In the genomic region with DNA sequence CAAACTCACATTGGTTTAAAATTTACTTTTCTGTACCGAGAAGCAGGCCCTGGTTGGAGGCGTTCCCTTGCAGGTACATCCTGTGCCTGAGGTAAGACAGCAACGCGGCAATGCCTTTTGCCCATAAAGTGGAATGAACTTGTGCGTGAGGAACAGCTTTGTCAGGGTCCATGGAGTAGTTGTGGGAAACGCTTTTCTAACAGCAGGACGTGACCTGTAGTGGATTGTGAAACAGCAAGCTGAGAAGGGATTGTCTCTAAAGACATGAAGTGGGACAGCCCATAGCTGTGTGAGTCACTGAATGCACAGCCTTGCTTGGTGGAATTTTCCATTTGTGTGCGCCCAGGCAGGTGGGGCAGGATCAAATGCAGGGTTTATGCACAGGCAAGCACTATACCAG, we compare ENCODE assay signal across 11 mouse cellular contexts. TPM values are rescaled to one million over a fixed set of nuclear protein-coding genes. Genes with fewer than 3 reads are reported as not detected.
DNase-seq lines count a peak whose midpoint lies in the region; ATAC-seq and TF ChIP-seq lines count a peak whose summit lies in the region.
"Had no signal": no experiment of that assay in that cellular context is flagged by ENCODE, and none has a peak within 500 bp of the region (broad histone marks: within the 10 kb centered on the region; RNA-seq: fewer than 3 reads in every experiment).

No protein-coding gene starts in this region.

- no peak for TF ChIP-seq CTCF in CH12.LX (conservative IDR thresholded peaks at IDR 0.05 in 1 of 2, IDR thresholded peaks at IDR 0.05 in 1 of 2; ENCODE audit: low read depth in 2 of 2, low read length in 2 of 2)
- no peak for TF ChIP-seq CTCF in liver, embryonic 14.5 days (IDR thresholded peaks at IDR 0.05; ENCODE audit: low read depth)

- in situ Hi-C loops in CH12.LX (cut with MboI; ENCODE audit: low pct_ligation_motif_present, low pct_unique_long_range_greater_than_20kb, low sequenced_read_pairs), result no loop called here

- TF ChIP-seq EP300 in CH12.LX (IDR thresholded peaks at IDR 0.05; ENCODE audit: low read length), result no peak
- TF ChIP-seq EP300 in liver, embryonic 14.5 days (IDR thresholded peaks at IDR 0.05; ENCODE audit: low read depth), result 0 out of 2 replicates have a peak, but pooled peaks have one; percentile 4

- H3K9ac ChIP-seq in CH12.LX (ENCODE audit: insufficient read depth, low read depth), result no peak overlapping the region
- H3K9ac ChIP-seq in liver, embryonic 14.5 days (replicated peaks), result no peak overlapping the region
- H3K9ac ChIP-seq: forebrain, embryonic 15.5 days; heart, embryonic 12.5 days had no signal

- no peaks in the 10 kb centered on the region for H3K79me2 ChIP-seq in CH12.LX (replicated peaks; ENCODE audit: control insufficient read depth, extremely low read depth, insufficient read depth, poor library complexity, severe bottlenecking)

- peaks cover 2 to 5% of the 10 kb centered on the region in 2 experiments; a peak in 2 of 4 replicates for H3K4me1 ChIP-seq in CH12.LX (ENCODE audit: control insufficient read depth in 1 of 2, insufficient read depth in 2 of 2)
- H3K4me1 ChIP-seq in liver, embryonic 14.5 days (replicated peaks; ENCODE audit: control insufficient read depth in 2 of 2, insufficient read depth in 2 of 2, low read length in 1 of 2), result peaks cover 0 to 2% of the 10 kb centered on the region in 2 experiments; a peak in 1 of 4 replicates
- H3K4me1 ChIP-seq: heart, embryonic 12.5 days had no signal

- no peak for TF ChIP-seq RAD21 in CH12.LX (IDR thresholded peaks at IDR 0.05; ENCODE audit: low read depth, low read length)

- no peak overlapping the region for H3K4me2 ChIP-seq in CH12.LX (ENCODE audit: insufficient read depth, low read depth, poor library complexity, severe bottlenecking)
- no peak overlapping the region for H3K4me2 ChIP-seq in liver, embryonic 14.5 days (ENCODE audit: low read depth)
- H3K4me2 ChIP-seq: forebrain, embryonic 15.5 days; heart, embryonic 12.5 days had no signal

- 65% methylated on average over 8 of the region's 8 CpGs for WGBS in liver, embryonic 14.5 days (ENCODE audit: insufficient replicate concordance)

- no peak overlapping the region for H3K4me3 ChIP-seq in CH12.LX (replicated peaks in 1 of 3; ENCODE audit: low read depth in 2 of 3, low read length in 2 of 3, poor library complexity in 1 of 3)
- no peak overlapping the region for H3K4me3 ChIP-seq in liver, embryonic 14.5 days (ENCODE audit: insufficient read depth in 1 of 2, low read depth in 2 of 2, low read length in 2 of 2)
- H3K4me3 ChIP-seq: forebrain, embryonic 15.5 days; heart, embryonic 12.5 days had no signal

- TF ChIP-seq POLR2A in CH12.LX (IDR thresholded peaks at IDR 0.05; ENCODE audit: low read depth, low read length), result no peak

- peak; percentile 21 for DNase-seq in CH12.LX (ENCODE audit: extremely low read depth)
- peak; percentile 62 for DNase-seq in R1 (ENCODE audit: low read depth, low spot score)
- DNase-seq in kidney, adult 18-20 months, result peak; percentile 64
- DNase-seq in liver, embryonic 14.5 days (ENCODE audit: low read depth in 3 of 3, low spot score in 3 of 3), result no peak
- DNase-seq in frontal cortex, postnatal 25 days (ENCODE audit: low spot score in 2 of 2), result no peak
- no peak for DNase-seq in embryo, embryonic 10 days (ENCODE audit: low spot score)
- no peak for DNase-seq in right cerebral cortex, postnatal 10 days (ENCODE audit: low spot score in 2 of 2)
- DNase-seq in frontal cortex, postnatal 36 days (ENCODE audit: low spot score in 2 of 2), result no peak

- ATAC-seq in liver, embryonic 14.5 days (ENCODE audit: insufficient read depth), result peak; percentile 67
- ATAC-seq: forebrain, embryonic 15.5 days; inflammation-experienced regulatory T-cells, adult 6 months had no signal

- H3K36me3 ChIP-seq in CH12.LX (replicated peaks in 1 of 2; ENCODE audit: control insufficient read depth in 1 of 2, insufficient read depth in 1 of 2, low read length in 1 of 2), result no peaks in the 10 kb centered on the region
- H3K36me3 ChIP-seq in liver, embryonic 14.5 days (replicated peaks; ENCODE audit: control insufficient read depth, insufficient read depth, low read depth), result no peaks in the 10 kb centered on the region
- H3K36me3 ChIP-seq: forebrain, embryonic 15.5 days; heart, embryonic 12.5 days had no signal

- no peaks in the 10 kb centered on the region for H3K9me3 ChIP-seq in CH12.LX (replicated peaks; ENCODE audit: low read length)
- no peaks in the 10 kb centered on the region for H3K9me3 ChIP-seq in liver, embryonic 14.5 days (ENCODE audit: control insufficient read depth, low read length)
- H3K9me3 ChIP-seq: forebrain, embryonic 15.5 days had no signal

- dilution Hi-C loops in CH12.LX (cut with MboI; ENCODE audit: extremely low pct_ligation_motif_present, extremely low pct_unique_long_range_greater_than_20kb, low sequenced_read_pairs), result no loop called here

- H3K27ac ChIP-seq in CH12.LX (ENCODE audit: insufficient read depth, low read depth), result no peak overlapping the region
- no peak overlapping the region for H3K27ac ChIP-seq in liver, embryonic 14.5 days
- H3K27ac ChIP-seq: forebrain, embryonic 15.5 days had no signal

- no peaks in the 10 kb centered on the region for H3K27me3 ChIP-seq in CH12.LX (replicated peaks)
- no peaks in the 10 kb centered on the region for H3K27me3 ChIP-seq in liver, embryonic 14.5 days (ENCODE audit: control insufficient read depth, insufficient read depth, low read length)
- H3K27me3 ChIP-seq: forebrain, embryonic 15.5 days; heart, embryonic 12.5 days had no signal

TF ChIP-seq in CH12.LX, 34 proteins besides CTCF, POLR2A, EP300 and RAD21:
- TF ChIP-seq JUND (conservative IDR thresholded peaks at IDR 0.05; ENCODE audit: low read depth, low read length) (no peak), JUN (IDR thresholded peaks at IDR 0.05; ENCODE audit: insufficient read depth, low read depth, low read length) (no peak), SIN3A (IDR thresholded peaks at IDR 0.05; ENCODE audit: low read length) (no peak), ZKSCAN1 (IDR thresholded peaks at IDR 0.05; ENCODE audit: borderline replicate concordance, low read depth, low read length) (no peak), E2F4 (IDR thresholded peaks at IDR 0.05; ENCODE audit: insufficient replicate concordance, low read depth, low read length) (no peak), PAX5 (IDR thresholded peaks at IDR 0.05; ENCODE audit: low read length) (no peak), MYC (IDR thresholded peaks at IDR 0.05; ENCODE audit: low read depth, low read length) (no peak), CHD1 (IDR thresholded peaks at IDR 0.05; ENCODE audit: low read depth, low read length) (no peak), MEF2A (IDR thresholded peaks at IDR 0.05; ENCODE audit: borderline replicate concordance, low read depth, low read length) (no peak), ZMIZ1 (IDR thresholded peaks at IDR 0.05; ENCODE audit: low read depth, low read length) (no peak), NELFE (IDR thresholded peaks at IDR 0.05; ENCODE audit: low read depth, low read length) (no peak), CHD2 (IDR thresholded peaks at IDR 0.05; ENCODE audit: low read length) (no peak), ZC3H11A (IDR thresholded peaks at IDR 0.05; ENCODE audit: low read depth, low read length) (no peak), ETS1 (conservative IDR thresholded peaks at IDR 0.05; ENCODE audit: low read depth, low read length) (no peak), TCF12 (IDR thresholded peaks at IDR 0.05; ENCODE audit: low read depth, low read length) (no peak), MXI1 (IDR thresholded peaks at IDR 0.05; ENCODE audit: low read depth, low read length) (no peak), UBTF (IDR thresholded peaks at IDR 0.05; ENCODE audit: low read depth, low read length) (no peak), USF1 (IDR thresholded peaks at IDR 0.05; ENCODE audit: low read depth, low read length) (no peak), USF2 (conservative IDR thresholded peaks at IDR 0.05; ENCODE audit: low read depth, low read length) (no peak)

RNA-seq across cellular contexts. Expression of a gene that starts 5.7 kb away (rescaled TPM):
- total RNA-seq in CH12.LX (2012; rRNA removed), result 235 and 340 TPM in 2 replicates
- 516 and 549 TPM in 2 replicates for total RNA-seq in CH12.LX (2014; rRNA removed)
- polyA plus RNA-seq in CH12.LX (2012; ENCODE audit: insufficient read length, low read depth), result 395 and 423 TPM in 2 replicates
- polyA plus RNA-seq in liver, embryonic 14.5 days (2012; rRNA removed), result 65.5 and 82.3 TPM in 2 replicates
- polyA plus RNA-seq in liver, embryonic 14.5 days (2014; fragmentation: Nextera tagmentation; extraction: Ambion mirVana), result 131 and 148 TPM in 2 replicates

RNA-seq across cellular contexts. Expression of a gene that starts 43.4 kb away (rescaled TPM):
- total RNA-seq in CH12.LX (2012; rRNA removed) (9.9 and 10.2 TPM in 2 replicates), CH12.LX (2014; rRNA removed) (18.3 and 19.2 TPM in 2 replicates)
- 11.7 and 12.2 TPM in 2 replicates for polyA plus RNA-seq in CH12.LX (2012; ENCODE audit: insufficient read length, low read depth)
- 3.2 and 5.1 TPM in 2 replicates for polyA plus RNA-seq in liver, embryonic 14.5 days (2012; rRNA removed)
- polyA plus RNA-seq in liver, embryonic 14.5 days (2014; fragmentation: Nextera tagmentation; extraction: Ambion mirVana), result 8.7 and 9.8 TPM in 2 replicates

Comparison
In these comparisons a context has a peak if more than half of its experiments do, and no peak if none do; other contexts are left out.
1. DNase-seq: peak in CH12.LX (single experiment), R1 (single experiment) and kidney, adult 18-20 months (single experiment); none in liver, embryonic 14.5 days (0 of 3), frontal cortex, postnatal 25 days (0 of 2), embryo, embryonic 10 days (single experiment), right cerebral cortex, postnatal 10 days (0 of 2) and frontal cortex, postnatal 36 days (0 of 2).